Mouse (Mus musculus) neural tube, embryonic 15.5 days (tissue): ENCODE results near the gene Plxnb2. TPM values are rescaled to one million over a fixed set of nuclear protein-coding genes. Genes with fewer than 3 reads are reported as not detected.

Source experiments
- ATAC-seq: fragments of 200-750 bp; cut with Nextera tagmentation; 2 replicates; pipeline ENCODE4 v1.8.0; 2017; ENCODE audit warnings: mild to moderate bottlenecking, moderate TSS enrichment, moderate library complexity; ENCODE audit not compliant: low FRiP score
- H3K27ac ChIP-seq: fragments of 300-500 bp; sonication (generic); replicated peaks from 2 replicates; pipeline ENCODE4 v1.5.1; 2015; ENCODE audit warnings: mild to moderate bottlenecking, inconsistent platforms
- H3K27me3 ChIP-seq: fragments of 300-500 bp; sonication (generic); replicated peaks from 2 replicates; pipeline ENCODE4 v1.6.1; 2015; ENCODE audit warnings: inconsistent platforms
- H3K36me3 ChIP-seq: fragments of 300-500 bp; sonication (generic); 2 replicates; pipeline ENCODE4 v1.6.1; 2015; ENCODE audit warnings: inconsistent platforms
- H3K4me1 ChIP-seq: fragments of 300-500 bp; sonication (generic); 2 replicates; pipeline ENCODE4 v1.6.1; 2015; ENCODE audit warnings: inconsistent platforms
- H3K4me2 ChIP-seq: fragments of 300-500 bp; sonication (generic); 2 replicates; pipeline ENCODE4 v1.6.1; 2015; ENCODE audit warnings: inconsistent platforms, mild to moderate bottlenecking, moderate library complexity
- H3K4me3 ChIP-seq: fragments of 300-500 bp; sonication (generic); replicated peaks from 2 replicates; pipeline ENCODE4 v1.5.1; 2015; ENCODE audit warnings: mild to moderate bottlenecking, inconsistent platforms
- H3K9ac ChIP-seq: fragments of 300-500 bp; sonication (generic); replicated peaks from 2 replicates; pipeline ENCODE4 v1.6.1; 2015; ENCODE audit warnings: mild to moderate bottlenecking, inconsistent platforms
- H3K9me3 ChIP-seq: fragments of 300-500 bp; sonication (generic); replicated peaks from 2 replicates; pipeline ENCODE4 v1.6.1; 2016; ENCODE audit warnings: inconsistent platforms
- WGBS: fragments of 180-500 bp; shearing (Covaris S2); methylation state at CpG from one replicate; pipeline ENCODE4 v1.1.7; 2015; ENCODE audit warnings: mixed read lengths; 5-methylcytosine and 5-hydroxymethylcytosine counted together
- polyA plus RNA-seq: library from polyadenylated mRNA; unstranded; fragments of >200 nt; fragmentation: Nextera tagmentation; extraction: Ambion mirVana; gene quantifications from 2 replicates; pipeline ENCODE4 v1.2.1, GENCODE M21; 2015

Plxnb2 gene
- polyA plus RNA-seq, 1 experiment from 2014 or later, result 69.4 TPM

- H3K27ac ChIP-seq, result peak within 1 kb of the TSS; percentile 99
Measured at GRCm38 (mm10) chr15:89196313-89196706, 15.7 kb upstream of the Plxnb2 start, which contains the start of gene Dennd6b. TSS of gene Dennd6b (minus strand) at chr15:89196496.

GRCm38 (mm10) chr15:89195690-89196312, 15.2 kb upstream of the Plxnb2 start:
- under 1% methylated on average over 25 of the region's 25 CpGs for WGBS

More at GRCm38 (mm10) chr15:89196313-89196706, 15.7 kb upstream of the Plxnb2 start, which contains the start of gene Dennd6b:
- H3K4me1 ChIP-seq, result peaks cover 24% of the 10 kb centered on the region
- ATAC-seq, result peak; percentile 98
- H3K27me3 ChIP-seq, result no peaks in the 10 kb centered on the region
- H3K9me3 ChIP-seq, result no peaks in the 10 kb centered on the region
- H3K4me3 ChIP-seq, result peak within 1 kb of the TSS; percentile 97
- under 1% methylated on average over 38 of the region's 38 CpGs for WGBS
- peaks cover 3% of the 10 kb centered on the region for H3K36me3 ChIP-seq
- H3K9ac ChIP-seq, result peak within 1 kb of the TSS; percentile 100
- H3K4me2 ChIP-seq, result peak within 1 kb of the TSS; percentile 77

GRCm38 (mm10) chr15:89195261-89195681, 14.7 kb upstream of the Plxnb2 start:
- Histone ChIP-seq H3K4me1 (peaks cover 24% of the 10 kb centered on the region), H3K9me3 (no peaks in the 10 kb centered on the region), H3K9ac (peak overlapping the region; percentile 100), H3K4me2 (peak overlapping the region; percentile 77), H3K36me3 (peaks cover 12% of the 10 kb centered on the region), H3K27ac (peak overlapping the region; percentile 99), H3K27me3 (no peaks in the 10 kb centered on the region), H3K4me3 (peak overlapping the region; percentile 97)
- 30% methylated on average over 6 of the region's 6 CpGs for WGBS
- peak; percentile 12; the same call in 1 of the 2 replicates for ATAC-seq

More at GRCm38 (mm10) chr15:89195690-89196312, 15.2 kb upstream of the Plxnb2 start:
- peaks cover 24% of the 10 kb centered on the region for H3K4me1 ChIP-seq
- H3K9me3 ChIP-seq, result no peaks in the 10 kb centered on the region
- peak overlapping the region; percentile 77 for H3K4me2 ChIP-seq
- peaks cover 6% of the 10 kb centered on the region for H3K36me3 ChIP-seq
- ATAC-seq, result peak; percentile 93
- H3K4me3 ChIP-seq, result peak overlapping the region; percentile 97
- H3K27me3 ChIP-seq, result no peaks in the 10 kb centered on the region
- peak overlapping the region; percentile 99 for H3K27ac ChIP-seq
- H3K9ac ChIP-seq, result peak overlapping the region; percentile 100

- H3K36me3 ChIP-seq, result peaks cover 53% of the 10 kb centered on the region
- 77% methylated on average over 5 of the region's 5 CpGs for WGBS
- H3K4me1 ChIP-seq, result peaks cover 28% of the 10 kb centered on the region
- ATAC-seq, result no peak
- no peak overlapping the region for H3K27ac ChIP-seq
- no peak overlapping the region for H3K4me2 ChIP-seq
- H3K9me3 ChIP-seq, result no peaks in the 10 kb centered on the region
- no peak overlapping the region for H3K4me3 ChIP-seq
- no peak overlapping the region for H3K9ac ChIP-seq
- no peaks in the 10 kb centered on the region for H3K27me3 ChIP-seq
Measured at GRCm38 (mm10) chr15:89184937-89185227, 4.3 kb upstream of the Plxnb2 start.

GRCm38 (mm10) chr15:89184141-89184936, 3.8 kb upstream of the Plxnb2 start:
- Histone ChIP-seq H3K27me3 (no peaks in the 10 kb centered on the region), H3K4me2 (no peak overlapping the region), H3K4me3 (no peak overlapping the region), H3K27ac (0 out of 2 replicates have a peak overlapping the region, but pooled peaks have one; percentile 37), H3K9me3 (no peaks in the 10 kb centered on the region), H3K4me1 (peaks cover 33% of the 10 kb centered on the region), H3K36me3 (peaks cover 48% of the 10 kb centered on the region), H3K9ac (no peak overlapping the region)
- WGBS, result 45% methylated on average over 5 of the region's 5 CpGs
- no peak for ATAC-seq

GRCm38 (mm10) chr15:89182842-89183241, 2.3 kb upstream of the Plxnb2 start:
- peaks cover 48% of the 10 kb centered on the region for H3K4me1 ChIP-seq
- no peak for ATAC-seq
- H3K9ac ChIP-seq, result no peak overlapping the region
- 59% methylated on average over 5 of the region's 5 CpGs for WGBS
- H3K27me3 ChIP-seq, result no peaks in the 10 kb centered on the region
- H3K4me3 ChIP-seq, result no peak overlapping the region
- H3K36me3 ChIP-seq, result peaks cover 33% of the 10 kb centered on the region
- H3K27ac ChIP-seq, result no peak overlapping the region; the same call in 1 of the 2 replicates
- H3K9me3 ChIP-seq, result no peaks in the 10 kb centered on the region
- H3K4me2 ChIP-seq, result no peak overlapping the region

- peaks cover 30% of the 10 kb centered on the region for H3K36me3 ChIP-seq
- H3K4me1 ChIP-seq, result peaks cover 53% of the 10 kb centered on the region
- H3K9me3 ChIP-seq, result no peaks in the 10 kb centered on the region
- H3K4me3 ChIP-seq, result no peak overlapping the region
- peak overlapping the region; percentile 34; the same call in 1 of the 2 replicates for H3K27ac ChIP-seq
- H3K27me3 ChIP-seq, result no peaks in the 10 kb centered on the region
- no peak overlapping the region for H3K9ac ChIP-seq
- WGBS, result 45% methylated on average over 6 of the region's 6 CpGs
- no peak overlapping the region for H3K4me2 ChIP-seq
- no peak for ATAC-seq
Measured at GRCm38 (mm10) chr15:89182328-89182741, 1.7 kb upstream of the Plxnb2 start.

- Histone ChIP-seq H3K4me3 (peak overlapping the region; percentile 76; the same call in 1 of the 2 replicates), H3K27me3 (no peaks in the 10 kb centered on the region), H3K9ac (0 out of 2 replicates have a peak overlapping the region, but pooled peaks have one; percentile 94), H3K9me3 (no peaks in the 10 kb centered on the region), H3K36me3 (peaks cover 23% of the 10 kb centered on the region), H3K4me1 (peaks cover 60% of the 10 kb centered on the region), H3K27ac (peak overlapping the region; percentile 91; the same call in 1 of the 2 replicates), H3K4me2 (peak overlapping the region; percentile 90)
- WGBS, result 81% methylated on average over 10 of the region's 10 CpGs
- ATAC-seq, result no peak
Measured at GRCm38 (mm10) chr15:89181561-89182270, 1.1 kb upstream of the Plxnb2 start.

GRCm38 (mm10) chr15:89180081-89180541, 477 bp downstream of the Plxnb2 start:
- H3K4me3 ChIP-seq, result peak overlapping the region; percentile 76
- H3K27me3 ChIP-seq, result no peaks in the 10 kb centered on the region
- no peaks in the 10 kb centered on the region for H3K9me3 ChIP-seq
- peaks cover 75% of the 10 kb centered on the region for H3K4me1 ChIP-seq
- peak overlapping the region; percentile 91 for H3K27ac ChIP-seq
- H3K9ac ChIP-seq, result peak overlapping the region; percentile 94
- under 1% methylated on average over 25 of the region's 26 CpGs for WGBS
- peaks cover 7% of the 10 kb centered on the region; the same call in 1 of the 2 replicates for H3K36me3 ChIP-seq
- peak; percentile 14 for ATAC-seq
- H3K4me2 ChIP-seq, result peak overlapping the region; percentile 90

GRCm38 (mm10) chr15:89179630-89179964, 991 bp downstream of the Plxnb2 start:
- 2% methylated on average over 6 of the region's 6 CpGs for WGBS
- H3K4me3 ChIP-seq, result peak overlapping the region; percentile 76
- H3K4me1 ChIP-seq, result peaks cover 77% of the 10 kb centered on the region

GRCm38 (mm10) chr15:89178954-89179629, 1.5 kb downstream of the Plxnb2 start:
- ATAC-seq, result no peak
- no peaks in the 10 kb centered on the region for H3K27me3 ChIP-seq
- H3K9ac ChIP-seq, result peak overlapping the region; percentile 94
- WGBS, result 3% methylated on average over 16 of the region's 16 CpGs
- peak overlapping the region; percentile 76 for H3K4me3 ChIP-seq
- 0 out of 2 replicates have a peak, but pooled peaks cover 3% of the 10 kb centered on the region for H3K36me3 ChIP-seq
- H3K9me3 ChIP-seq, result no peaks in the 10 kb centered on the region
- H3K27ac ChIP-seq, result peak overlapping the region; percentile 91
- H3K4me1 ChIP-seq, result peaks cover 78% of the 10 kb centered on the region
- peak overlapping the region; percentile 90 for H3K4me2 ChIP-seq

More at GRCm38 (mm10) chr15:89179630-89179964, 991 bp downstream of the Plxnb2 start:
- Histone ChIP-seq H3K27ac (peak overlapping the region; percentile 91), H3K4me2 (peak overlapping the region; percentile 90), H3K9ac (peak overlapping the region; percentile 94), H3K9me3 (no peaks in the 10 kb centered on the region), H3K36me3 (peaks cover 4% of the 10 kb centered on the region; the same call in 1 of the 2 replicates), H3K27me3 (no peaks in the 10 kb centered on the region)
- no peak for ATAC-seq
